In genomic region chr5:24053245-24054190, GRCm38 (mm10) we compare ENCODE assay signal across 9 mouse cellular contexts. TPM values are rescaled to one million over a fixed set of nuclear protein-coding genes. Genes with fewer than 3 reads are reported as not detected.
A peak's percentile ranks its signal among the peaks of the same experiment; 100 is the strongest.
DNase-seq lines count a peak whose midpoint lies in the region; ATAC-seq and TF ChIP-seq lines count a peak whose summit lies in the region.
"Had no signal": no experiment of that assay in that cellular context is flagged by ENCODE, and none has a peak within 500 bp of the region (broad histone marks: within the 10 kb centered on the region; RNA-seq: fewer than 3 reads in every experiment).

No protein-coding gene starts in this region.

- peaks cover 10% of the 10 kb centered on the region; the same call in 1 of the 2 replicates for H3K9me3 ChIP-seq in kidney, embryonic 16.5 days (ENCODE audit: low read length)
- peaks cover 7% of the 10 kb centered on the region; the same call in 1 of the 2 replicates for H3K9me3 ChIP-seq in liver, embryonic 12.5 days (replicated peaks)

- H3K4me3 ChIP-seq in kidney, embryonic 16.5 days (ENCODE audit: low read length), result no peak overlapping the region
- H3K4me3 ChIP-seq in left cerebral cortex, adult 2 months, result no peak overlapping the region
- H3K4me3 ChIP-seq in liver, embryonic 12.5 days, result no peak overlapping the region
- H3K4me3 ChIP-seq: limb, embryonic 12.5 days had no signal

- DNase-seq in cerebellum, postnatal 10 days, result peak; percentile 37 to 40
- no peak for DNase-seq in cerebellum, postnatal 25 days
- peak; percentile 79 for DNase-seq in retina, postnatal 1 day
- DNase-seq in retina, embryonic 14.5 days (ENCODE audit: low spot score), result no peak
- DNase-seq in frontal cortex, postnatal 10 days (ENCODE audit: low spot score in 2 of 2), result no peak
- no peak for DNase-seq in left cerebral cortex, adult 2 months (ENCODE audit: extremely low spot score in 1 of 2, low spot score in 2 of 2)

- no peaks in the 10 kb centered on the region for H3K36me3 ChIP-seq in kidney, embryonic 16.5 days (ENCODE audit: insufficient read depth, low read length)
- no peaks in the 10 kb centered on the region for H3K36me3 ChIP-seq in liver, embryonic 12.5 days
- H3K36me3 ChIP-seq: limb, embryonic 12.5 days had no signal

- TF ChIP-seq CTCF in left cerebral cortex, adult 2 months (IDR thresholded peaks at IDR 0.05), result no peak

- ATAC-seq in kidney, embryonic 16.5 days (ENCODE audit: low FRiP score, low TSS enrichment), result no peak
- ATAC-seq in liver, embryonic 12.5 days, result no peak

- no peak overlapping the region for H3K4me2 ChIP-seq in kidney, embryonic 16.5 days (replicated peaks; ENCODE audit: low read depth, low read length)
- H3K4me2 ChIP-seq in liver, embryonic 12.5 days, result no peak overlapping the region
- H3K4me2 ChIP-seq: limb, embryonic 12.5 days had no signal

- H3K27me3 ChIP-seq in kidney, embryonic 16.5 days (ENCODE audit: insufficient read depth, low read length), result no peaks in the 10 kb centered on the region; the same call in 1 of the 2 replicates
- 0 out of 2 replicates have a peak, but pooled peaks cover 8% of the 10 kb centered on the region for H3K27me3 ChIP-seq in liver, embryonic 12.5 days (replicated peaks)
- H3K27me3 ChIP-seq: limb, embryonic 12.5 days had no signal

- H3K27ac ChIP-seq in kidney, embryonic 16.5 days (ENCODE audit: low read length), result peak overlapping the region; percentile 51
- H3K27ac ChIP-seq in left cerebral cortex, adult 2 months, result no peak overlapping the region
- H3K27ac ChIP-seq in liver, embryonic 12.5 days, result no peak overlapping the region
- H3K27ac ChIP-seq: limb, embryonic 12.5 days had no signal

- intact Hi-C loops in left cerebral cortex, adult 2 months (cut with DNase I), result no loop called here

- 42% methylated on average over 9 of the region's 9 CpGs for WGBS in kidney, embryonic 16.5 days
- WGBS in liver, embryonic 12.5 days (ENCODE audit: insufficient replicate concordance), result 62% methylated on average over 9 of the region's 9 CpGs

- H3K4me1 ChIP-seq in kidney, embryonic 16.5 days (ENCODE audit: insufficient read depth, low read length), result no peaks in the 10 kb centered on the region; the same call in 1 of the 2 replicates
- H3K4me1 ChIP-seq in liver, embryonic 12.5 days, result peaks cover 6% of the 10 kb centered on the region
- H3K4me1 ChIP-seq: limb, embryonic 12.5 days had no signal

- no peak overlapping the region for H3K9ac ChIP-seq in kidney, embryonic 16.5 days (replicated peaks; ENCODE audit: low read length)
- no peak overlapping the region for H3K9ac ChIP-seq in liver, embryonic 12.5 days
- H3K9ac ChIP-seq: limb, embryonic 12.5 days had no signal

RNA-seq across cellular contexts. Expression of gene Fam126a, which starts 23.0 kb away (rescaled TPM):
- 22.4 and 23.9 TPM in 2 replicates for polyA plus RNA-seq in kidney, embryonic 16.5 days (2015; fragmentation: Nextera tagmentation; extraction: Ambion mirVana)
- total RNA-seq in left cerebral cortex, adult 2 months (2021), result 10 to 100 TPM; 14.9 to 19.6 TPM
- polyA plus RNA-seq in liver, embryonic 12.5 days (2016; fragmentation: Nextera tagmentation; extraction: Ambion mirVana), result 60.1 and 66.5 TPM in 2 replicates

RNA-seq across cellular contexts. Expression of gene Klhl7, which starts 46.9 kb away (rescaled TPM):
- 44.4 and 46.0 TPM in 2 replicates for polyA plus RNA-seq in kidney, embryonic 16.5 days (2015; fragmentation: Nextera tagmentation; extraction: Ambion mirVana)
- total RNA-seq in left cerebral cortex, adult 2 months (2021), result 10 to 100 TPM; 88.2 TPM
- 25.7 and 27.9 TPM in 2 replicates for polyA plus RNA-seq in liver, embryonic 12.5 days (2016; fragmentation: Nextera tagmentation; extraction: Ambion mirVana)

Comparison
In these comparisons a context has a peak if more than half of its experiments do, and no peak if none do; other contexts are left out.
1. DNase-seq: peak in cerebellum, postnatal 10 days (2 of 2) and retina, postnatal 1 day (single experiment); none in cerebellum, postnatal 25 days (0 of 2), retina, embryonic 14.5 days (single experiment), frontal cortex, postnatal 10 days (0 of 2) and left cerebral cortex, adult 2 months (0 of 2).